Mouse (Mus musculus): ENCODE data around the gene Anapc16. TPM values are rescaled to one million over a fixed set of nuclear protein-coding genes. Genes with fewer than 3 reads are reported as not detected.

Anapc16 gene
- total RNA-seq, 1 experiment, result 54.5 TPM

GRCm38 (mm10) chr10:59988036-59988435 lies 14.9 kb downstream of the Anapc16 start:
- Histone ChIP-seq H3K4me1 (ENCODE audit: control insufficient read depth in 2 of 2, insufficient read depth in 2 of 2, low read length in 2 of 2, poor library complexity in 1 of 2) (no peaks in the 10 kb centered on the region), H3K36me3 (ENCODE audit: control insufficient read depth, insufficient read depth, low read length, poor library complexity, severe bottlenecking) (peaks cover 27% of the 10 kb centered on the region), H3K9ac (ENCODE audit: insufficient read depth, low read depth, low read length, poor library complexity, severe bottlenecking) (no peak overlapping the region), H3K9me3 (ENCODE audit: control insufficient read depth, insufficient read depth, low read depth, low read length) (no peaks in the 10 kb centered on the region), H3K27ac (ENCODE audit: insufficient read depth, low read depth, low read length, poor library complexity, severe bottlenecking) (no peak overlapping the region), H3K4me3 (ENCODE audit: insufficient read depth in 1 of 2, low read depth in 1 of 2, low read length in 2 of 2, poor library complexity in 1 of 2, severe bottlenecking in 1 of 2) (no peak overlapping the region)
- in situ Hi-C loops (cut with MboI; ENCODE audit: low sequenced_read_pairs in 2 of 2, unreplicated experiment in 2 of 2), result no loop called here
- TF ChIP-seq ZC3H11A (IDR thresholded peaks at IDR 0.05; ENCODE audit: borderline replicate concordance, low read depth, low read length), result no peak
- TF ChIP-seq CHD2 (IDR thresholded peaks at IDR 0.05; ENCODE audit: low read depth, low read length), result no peak
- no peak for DNase-seq (ENCODE audit: low read depth, low spot score)

- TF ChIP-seq HCFC1 (IDR thresholded peaks at IDR 0.05; ENCODE audit: borderline replicate concordance, insufficient read depth, low read length) (no peak), ZC3H11A (IDR thresholded peaks at IDR 0.05; ENCODE audit: borderline replicate concordance, low read depth, low read length) (no peak), ZNF384 (IDR thresholded peaks at IDR 0.05; ENCODE audit: low read depth, low read length) (no peak), CHD2 (IDR thresholded peaks at IDR 0.05; ENCODE audit: low read depth, low read length) (no peak), MAFK (IDR thresholded peaks at IDR 0.05; ENCODE audit: insufficient read depth, low read depth, low read length) (no peak)
Measured at GRCm38 (mm10) chr10:59982379-59982873, 20.5 kb downstream of the Anapc16 start.

GRCm38 (mm10) chr10:59981792-59982191 lies 21.1 kb downstream of the Anapc16 start:
- DNase-seq (ENCODE audit: low read depth, low spot score), result no peak
- Histone ChIP-seq H3K27ac (ENCODE audit: insufficient read depth, low read depth, low read length, poor library complexity, severe bottlenecking) (no peak overlapping the region), H3K9ac (ENCODE audit: insufficient read depth, low read depth, low read length, poor library complexity, severe bottlenecking) (no peak overlapping the region), H3K4me1 (ENCODE audit: control insufficient read depth in 2 of 2, insufficient read depth in 2 of 2, low read length in 2 of 2, poor library complexity in 1 of 2) (peaks cover 1 to 23% of the 10 kb centered on the region in 2 experiments; a peak in 2 of 4 replicates), H3K9me3 (ENCODE audit: control insufficient read depth, insufficient read depth, low read depth, low read length) (no peaks in the 10 kb centered on the region), H3K4me3 (ENCODE audit: insufficient read depth in 1 of 2, low read depth in 1 of 2, low read length in 2 of 2, poor library complexity in 1 of 2, severe bottlenecking in 1 of 2) (no peak overlapping the region), H3K36me3 (ENCODE audit: control insufficient read depth, insufficient read depth, low read length, poor library complexity, severe bottlenecking) (peaks cover 2% of the 10 kb centered on the region; the same call in 1 of the 2 replicates)
- no peak for TF ChIP-seq MAFK (IDR thresholded peaks at IDR 0.05; ENCODE audit: insufficient read depth, low read depth, low read length)
- TF ChIP-seq CHD2 (IDR thresholded peaks at IDR 0.05; ENCODE audit: low read depth, low read length), result no peak
- TF ChIP-seq ZC3H11A (IDR thresholded peaks at IDR 0.05; ENCODE audit: borderline replicate concordance, low read depth, low read length), result no peak
- TF ChIP-seq HCFC1 (IDR thresholded peaks at IDR 0.05; ENCODE audit: borderline replicate concordance, insufficient read depth, low read length), result no peak
- no peak for TF ChIP-seq ZNF384 (IDR thresholded peaks at IDR 0.05; ENCODE audit: low read depth, low read length)
- in situ Hi-C loops (cut with MboI; ENCODE audit: low sequenced_read_pairs in 2 of 2, unreplicated experiment in 2 of 2), result no loop called here

More at GRCm38 (mm10) chr10:59982379-59982873, 20.5 kb downstream of the Anapc16 start:
- Histone ChIP-seq H3K27ac (ENCODE audit: insufficient read depth, low read depth, low read length, poor library complexity, severe bottlenecking) (no peak overlapping the region), H3K4me1 (ENCODE audit: control insufficient read depth in 2 of 2, insufficient read depth in 2 of 2, low read length in 2 of 2, poor library complexity in 1 of 2) (peaks cover 0 to 19% of the 10 kb centered on the region in 2 experiments; a peak in 2 of 4 replicates), H3K36me3 (ENCODE audit: control insufficient read depth, insufficient read depth, low read length, poor library complexity, severe bottlenecking) (peaks cover 3% of the 10 kb centered on the region; the same call in 1 of the 2 replicates), H3K9ac (ENCODE audit: insufficient read depth, low read depth, low read length, poor library complexity, severe bottlenecking) (no peak overlapping the region), H3K4me3 (ENCODE audit: insufficient read depth in 1 of 2, low read depth in 1 of 2, low read length in 2 of 2, poor library complexity in 1 of 2, severe bottlenecking in 1 of 2) (no peak overlapping the region), H3K9me3 (ENCODE audit: control insufficient read depth, insufficient read depth, low read depth, low read length) (no peaks in the 10 kb centered on the region)
- in situ Hi-C loops (cut with MboI; ENCODE audit: low sequenced_read_pairs in 2 of 2, unreplicated experiment in 2 of 2), result no loop called here
- DNase-seq (ENCODE audit: low read depth, low spot score), result no peak

DNA sequence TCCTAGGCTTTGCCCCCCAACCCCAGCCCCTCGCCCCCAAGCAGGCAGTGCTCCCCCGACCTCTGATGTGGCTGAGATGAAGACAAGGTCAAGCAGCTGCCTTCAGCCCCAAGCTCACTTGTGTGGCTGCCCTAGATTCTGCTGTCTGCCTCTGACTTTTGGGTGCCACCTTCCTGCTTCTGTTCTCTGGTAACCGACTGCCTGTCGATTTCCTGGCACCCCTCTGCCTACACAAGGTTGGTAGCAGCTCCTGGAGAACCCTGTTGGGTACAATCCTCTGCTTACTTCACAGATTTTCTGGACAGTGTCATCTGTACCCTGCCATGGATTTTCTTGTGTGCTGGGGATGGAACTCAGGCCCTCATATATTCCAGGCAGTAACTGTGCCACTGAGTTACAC lies 21.6 kb downstream of the Anapc16 start:
- peaks cover 2 to 27% of the 10 kb centered on the region in 2 experiments; a peak in 2 of 4 replicates for H3K4me1 ChIP-seq (ENCODE audit: control insufficient read depth in 2 of 2, insufficient read depth in 2 of 2, low read length in 2 of 2, poor library complexity in 1 of 2)

More for the DNA sequence above, 21.6 kb downstream of the Anapc16 start:
- H3K27ac ChIP-seq (ENCODE audit: insufficient read depth, low read depth, low read length, poor library complexity, severe bottlenecking), result no peak overlapping the region
- no peak overlapping the region for H3K4me3 ChIP-seq (ENCODE audit: insufficient read depth in 1 of 2, low read depth in 1 of 2, low read length in 2 of 2, poor library complexity in 1 of 2, severe bottlenecking in 1 of 2)
- no peaks in the 10 kb centered on the region for H3K9me3 ChIP-seq (ENCODE audit: control insufficient read depth, insufficient read depth, low read depth, low read length)
- H3K36me3 ChIP-seq (ENCODE audit: control insufficient read depth, insufficient read depth, low read length, poor library complexity, severe bottlenecking), result peaks cover 2% of the 10 kb centered on the region; the same call in 1 of the 2 replicates
- no peak for DNase-seq (ENCODE audit: low read depth, low spot score)
- in situ Hi-C loops (cut with MboI; ENCODE audit: low sequenced_read_pairs in 2 of 2, unreplicated experiment in 2 of 2), result no loop called here
- H3K9ac ChIP-seq (ENCODE audit: insufficient read depth, low read depth, low read length, poor library complexity, severe bottlenecking), result no peak overlapping the region
- TF ChIP-seq CHD2 (IDR thresholded peaks at IDR 0.05; ENCODE audit: low read depth, low read length) (no peak), ZNF384 (IDR thresholded peaks at IDR 0.05; ENCODE audit: low read depth, low read length) (no peak), MAFK (IDR thresholded peaks at IDR 0.05; ENCODE audit: insufficient read depth, low read depth, low read length) (no peak), ZC3H11A (IDR thresholded peaks at IDR 0.05; ENCODE audit: borderline replicate concordance, low read depth, low read length) (no peak), HCFC1 (IDR thresholded peaks at IDR 0.05; ENCODE audit: borderline replicate concordance, insufficient read depth, low read length) (no peak)

Data from ES-E14 (cell line).